In genomic region chr4:118568709-118569108, GRCm38 (mm10) we compare ENCODE assay signal across 1 mouse cellular context.
TF ChIP-seq lines count a peak whose summit lies in the region.

No protein-coding gene starts in this region.

TF ChIP-seq in MEL, 35 proteins besides CTCF, POLR2A, EP300 and RAD21 (continued from another document):
- peak; percentile 35; the same call in 1 of the 2 replicates for TF ChIP-seq MEF2A (IDR thresholded peaks at IDR 0.05; ENCODE audit: extremely low read depth, insufficient replicate concordance, low read depth, low read length, poor library complexity, severe bottlenecking)
- TF ChIP-seq MAZ (IDR thresholded peaks at IDR 0.05; ENCODE audit: low read depth, low read length) = 0 out of 2 replicates have a peak, but pooled peaks have one; percentile 62
- TF ChIP-seq NRF1 (IDR thresholded peaks at IDR 0.05; ENCODE audit: insufficient read depth, low read depth, low read length, poor library complexity, severe bottlenecking) = no peak
- TF ChIP-seq CHD1 (IDR thresholded peaks at IDR 0.05; ENCODE audit: low read depth, low read length) = no peak
- TF ChIP-seq NELFE (IDR thresholded peaks at IDR 0.05; ENCODE audit: low read depth, low read length) = no peak
- peak; percentile 93 for TF ChIP-seq TAL1 (IDR thresholded peaks at IDR 0.05; ENCODE audit: low read length)
